Mouse (Mus musculus): ENCODE data around the gene Ptrh1. TPM values are rescaled to one million over a fixed set of nuclear protein-coding genes. Genes with fewer than 3 reads are reported as not detected.

Ptrh1 gene
- polyA plus RNA-seq, 1 experiment from 2014 or later, result 4.3 TPM

- no peak overlapping the region for H3K4me2 ChIP-seq (replicated peaks)
- H3K4me3 ChIP-seq, result no peak overlapping the region
- H3K27me3 ChIP-seq (replicated peaks), result no peaks in the 10 kb centered on the region
- H3K4me1 ChIP-seq, result no peaks in the 10 kb centered on the region; the same call in none of the 2 replicates
- 65% methylated on average over 17 of the region's 17 CpGs for WGBS
- H3K27ac ChIP-seq, result no peak overlapping the region
- peaks cover 48% of the 10 kb centered on the region for H3K36me3 ChIP-seq
- H3K9ac ChIP-seq, result no peak overlapping the region
- no peaks in the 10 kb centered on the region for H3K9me3 ChIP-seq
- ATAC-seq (ENCODE audit: low FRiP score, low read depth), result no peak
These were observed 41.5 kb downstream of the Ptrh1 start for GRCm38 (mm10) chr2:32816946-32817581.

GRCm38 (mm10) chr2:32817589-32817988, 42.0 kb downstream of the Ptrh1 start:
- ATAC-seq (ENCODE audit: low FRiP score, low read depth), result no peak
- Histone ChIP-seq H3K36me3 (peaks cover 47% of the 10 kb centered on the region), H3K4me2 (replicated peaks) (no peak overlapping the region), H3K9ac (no peak overlapping the region), H3K9me3 (no peaks in the 10 kb centered on the region), H3K4me1 (peaks cover 1% of the 10 kb centered on the region), H3K4me3 (no peak overlapping the region), H3K27me3 (replicated peaks) (no peaks in the 10 kb centered on the region), H3K27ac (no peak overlapping the region)
- WGBS, result 64% methylated on average over 7 of the region's 7 CpGs

GRCm38 (mm10) chr2:32818208-32818607, 42.6 kb downstream of the Ptrh1 start:
- Histone ChIP-seq H3K4me1 (peaks cover 8% of the 10 kb centered on the region), H3K36me3 (peaks cover 41% of the 10 kb centered on the region), H3K9ac (no peak overlapping the region), H3K9me3 (no peaks in the 10 kb centered on the region), H3K4me3 (no peak overlapping the region), H3K27ac (no peak overlapping the region), H3K4me2 (replicated peaks) (no peak overlapping the region), H3K27me3 (replicated peaks) (no peaks in the 10 kb centered on the region)
- ATAC-seq (ENCODE audit: low FRiP score, low read depth), result no peak
- 95% methylated on average over 5 of the region's 5 CpGs for WGBS

- no peak for ATAC-seq (ENCODE audit: low FRiP score, low read depth)
- no peak overlapping the region for H3K9ac ChIP-seq
- no peak overlapping the region for H3K4me2 ChIP-seq (replicated peaks)
- 73% methylated on average over 11 of the region's 11 CpGs for WGBS
- H3K4me1 ChIP-seq, result peaks cover 22% of the 10 kb centered on the region
- peaks cover 27% of the 10 kb centered on the region for H3K36me3 ChIP-seq
- H3K27ac ChIP-seq, result no peak overlapping the region
- no peaks in the 10 kb centered on the region for H3K27me3 ChIP-seq (replicated peaks)
- H3K9me3 ChIP-seq, result no peaks in the 10 kb centered on the region
- H3K4me3 ChIP-seq, result no peak overlapping the region
These were observed 45.6 kb downstream of the Ptrh1 start for GRCm38 (mm10) chr2:32821041-32821802.

- H3K4me3 ChIP-seq, result no peak overlapping the region
- H3K36me3 ChIP-seq, result peaks cover 19% of the 10 kb centered on the region
- 85% methylated on average over 6 of the region's 6 CpGs for WGBS
- no peak overlapping the region for H3K9ac ChIP-seq
- no peaks in the 10 kb centered on the region for H3K9me3 ChIP-seq
- no peaks in the 10 kb centered on the region for H3K27me3 ChIP-seq (replicated peaks)
- ATAC-seq (ENCODE audit: low FRiP score, low read depth), result no peak
- H3K27ac ChIP-seq, result no peak overlapping the region
- H3K4me2 ChIP-seq (replicated peaks), result no peak overlapping the region
- peaks cover 22% of the 10 kb centered on the region for H3K4me1 ChIP-seq
These were observed 47.1 kb downstream of the Ptrh1 start for GRCm38 (mm10) chr2:32822643-32823042.

- Histone ChIP-seq H3K27ac (peak overlapping the region; percentile 8; the same call in 1 of the 2 replicates), H3K4me3 (no peak overlapping the region), H3K4me1 (peaks cover 22% of the 10 kb centered on the region), H3K9me3 (no peaks in the 10 kb centered on the region), H3K36me3 (peaks cover 13% of the 10 kb centered on the region; the same call in 1 of the 2 replicates), H3K4me2 (replicated peaks) (no peak overlapping the region), H3K9ac (no peak overlapping the region; the same call in 1 of the 2 replicates), H3K27me3 (replicated peaks) (no peaks in the 10 kb centered on the region)
- ATAC-seq (ENCODE audit: low FRiP score, low read depth), result no peak
- 34% methylated on average over 11 of the region's 11 CpGs for WGBS
These were observed 47.6 kb downstream of the Ptrh1 start for GRCm38 (mm10) chr2:32823153-32823552.

- Histone ChIP-seq H3K9ac (no peak overlapping the region; the same call in 1 of the 2 replicates), H3K4me2 (replicated peaks) (no peak overlapping the region), H3K4me1 (peaks cover 22% of the 10 kb centered on the region), H3K27ac (peak overlapping the region; percentile 8), H3K9me3 (no peaks in the 10 kb centered on the region), H3K36me3 (peaks cover 11% of the 10 kb centered on the region; the same call in 1 of the 2 replicates), H3K4me3 (no peak overlapping the region), H3K27me3 (replicated peaks) (no peaks in the 10 kb centered on the region)
- WGBS, result 45% methylated on average over 8 of the region's 8 CpGs
- no peak for ATAC-seq (ENCODE audit: low FRiP score, low read depth)
These were observed 48.1 kb downstream of the Ptrh1 start for GRCm38 (mm10) chr2:32823579-32824154.

- Histone ChIP-seq H3K27me3 (replicated peaks) (no peaks in the 10 kb centered on the region), H3K9me3 (no peaks in the 10 kb centered on the region), H3K4me3 (no peak overlapping the region), H3K4me1 (peaks cover 22% of the 10 kb centered on the region), H3K27ac (no peak overlapping the region), H3K36me3 (peaks cover 11% of the 10 kb centered on the region; the same call in 1 of the 2 replicates), H3K4me2 (replicated peaks) (no peak overlapping the region), H3K9ac (no peak overlapping the region)
- 26% methylated on average over 8 of the region's 8 CpGs for WGBS
- ATAC-seq (ENCODE audit: low FRiP score, low read depth), result no peak
These were observed 48.6 kb downstream of the Ptrh1 start for GRCm38 (mm10) chr2:32824181-32824580.

GRCm38 (mm10) chr2:32824778-32825177, 49.2 kb downstream of the Ptrh1 start:
- Histone ChIP-seq H3K36me3 (peaks cover 11% of the 10 kb centered on the region; the same call in 1 of the 2 replicates), H3K27me3 (replicated peaks) (no peaks in the 10 kb centered on the region), H3K4me2 (replicated peaks) (no peak overlapping the region), H3K9me3 (no peaks in the 10 kb centered on the region), H3K4me1 (peaks cover 22% of the 10 kb centered on the region), H3K9ac (no peak overlapping the region), H3K27ac (no peak overlapping the region), H3K4me3 (no peak overlapping the region)
- 86% methylated on average over 1 of the region's 1 CpGs for WGBS
- ATAC-seq (ENCODE audit: low FRiP score, low read depth), result no peak

- Histone ChIP-seq H3K9ac (no peak overlapping the region), H3K27ac (no peak overlapping the region)
- ATAC-seq (ENCODE audit: low FRiP score, low read depth), result no peak
These were observed 50.2 kb downstream of the Ptrh1 start for GRCm38 (mm10) chr2:32825796-32826195.

More at GRCm38 (mm10) chr2:32825796-32826195, 50.2 kb downstream of the Ptrh1 start:
- Histone ChIP-seq H3K27me3 (replicated peaks) (no peaks in the 10 kb centered on the region), H3K36me3 (peaks cover 5% of the 10 kb centered on the region; the same call in 1 of the 2 replicates), H3K4me3 (no peak overlapping the region), H3K4me2 (replicated peaks) (no peak overlapping the region), H3K4me1 (peaks cover 22% of the 10 kb centered on the region), H3K9me3 (no peaks in the 10 kb centered on the region)
- WGBS, result 85% methylated on average over 6 of the region's 6 CpGs

Measured in neural tube, embryonic 12.5 days (tissue).